Mouse (Mus musculus) adrenal gland, postnatal 0 days (tissue): ENCODE data around the gene Aknad1. TPM values are rescaled to one million over a fixed set of nuclear protein-coding genes. Genes with fewer than 3 reads are reported as not detected.

Experiments used
- polyA plus RNA-seq: library from polyadenylated mRNA; unstranded; fragments of >200 nt; fragmentation: Nextera tagmentation; extraction: Ambion mirVana; gene quantifications from 2 replicates; pipeline ENCODE4 v1.2.1, GENCODE M21; 2015

The Aknad1 gene
- 0.08 TPM in 1 of 2 replicates, not detected in the other for polyA plus RNA-seq

DNA sequence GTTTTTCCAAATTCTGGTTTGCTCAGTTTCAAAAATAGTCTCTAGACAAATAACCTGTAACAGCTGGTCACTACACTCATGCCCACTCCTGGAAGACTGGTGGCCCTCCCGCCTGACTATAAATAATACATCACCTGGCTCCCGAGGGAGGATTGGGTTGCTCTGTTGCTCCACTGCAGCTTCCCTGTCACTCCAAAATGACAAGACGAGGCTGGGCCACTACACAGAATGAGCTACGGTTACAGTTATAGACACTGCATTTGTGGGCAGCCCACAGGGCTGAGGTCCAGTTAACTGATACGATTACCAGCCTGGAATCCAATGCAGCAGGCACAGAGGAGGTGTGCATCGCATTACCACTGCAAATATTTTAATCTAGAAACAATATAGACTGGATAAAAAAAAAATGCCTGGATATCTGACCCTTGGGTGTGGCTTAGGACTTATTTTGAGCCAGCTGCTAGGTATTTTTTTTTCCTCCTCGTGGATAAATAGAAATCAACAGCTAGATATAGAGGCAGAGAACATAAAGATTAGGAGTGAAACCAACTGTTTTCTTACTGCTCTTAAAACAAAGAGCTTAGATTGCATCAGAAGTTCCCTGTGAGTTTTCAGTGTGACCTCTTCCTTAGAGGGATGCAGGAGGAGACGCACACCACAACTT, at the start of gene Aknad1:
Gene Aknad1 (plus strand): TSS at position 614 of the 664 bp plus-strand sequence.

GRCm38 (mm10) chr3:108722036-108722872, 17.2 kb upstream of the Aknad1 start, which contains the start of gene Gpsm2:
Gene Gpsm2 (minus strand): TSS chr3:108722309.

Other genes starting within 250 kb of the Aknad1 start
- 0.50 and 1.0 TPM in 2 replicates for gene 1700013F07Rik, start 205.5 kb upstream of the Aknad1 start, polyA plus RNA-seq
- 3.1 and 4.8 TPM in 2 replicates for gene 5330417C22Rik, start 203.1 kb upstream of the Aknad1 start, polyA plus RNA-seq
- 32.8 and 39.7 TPM in 2 replicates for gene Tmem167b, start 177.2 kb upstream of the Aknad1 start, polyA plus RNA-seq
- 48.1 and 49.8 TPM in 2 replicates for gene Taf13, start 168.0 kb upstream of the Aknad1 start, polyA plus RNA-seq
- 6.6 and 8.0 TPM in 2 replicates for gene Wdr47, start 148.4 kb upstream of the Aknad1 start, polyA plus RNA-seq
- 66.2 and 72.8 TPM in 2 replicates for gene Clcc1, start 85.7 kb upstream of the Aknad1 start, polyA plus RNA-seq
- 20.4 and 21.6 TPM in 2 replicates for gene Gpsm2, start 17.3 kb upstream of the Aknad1 start, polyA plus RNA-seq
- gene Stxbp3, start 100.9 kb downstream of the Aknad1 start, polyA plus RNA-seq, result 31.2 and 48.7 TPM in 2 replicates
- gene Fndc7, start 150.3 kb downstream of the Aknad1 start, polyA plus RNA-seq, result 0.82 and 1.4 TPM in 2 replicates
- gene Prpf38b, start 172.1 kb downstream of the Aknad1 start, polyA plus RNA-seq, result 24.2 and 37.2 TPM in 2 replicates
- 0.88 TPM in 1 of 2 replicates, not detected in the other for gene Henmt1, start 200.2 kb downstream of the Aknad1 start, polyA plus RNA-seq
- gene Gm9857, start 200.8 kb downstream of the Aknad1 start, polyA plus RNA-seq, result not detected in 2 replicates